ENCODE assay signal across 29 mouse cellular contexts in genomic region chr2:90414110-90414821, GRCm38 (mm10). TPM values are rescaled to one million over a fixed set of nuclear protein-coding genes. Genes with fewer than 3 reads are reported as not detected.
DNase-seq lines count a peak whose midpoint lies in the region; ATAC-seq lines count a peak whose summit lies in the region.
"Not testable (repeated sequence)": the region's sequence is repeated elsewhere in the genome, so short reads cannot be mapped to it uniquely, and the experiment has no call there.
"Had no signal": no experiment of that assay in that cellular context is flagged by ENCODE, and none has a peak within 500 bp of the region (broad histone marks: within the 10 kb centered on the region; RNA-seq: fewer than 3 reads in every experiment).

No protein-coding gene starts in this region.

- H3K4me3 ChIP-seq in forebrain, embryonic 14.5 days (ENCODE audit: low read depth, low read length); hindbrain, embryonic 16.5 days (ENCODE audit: low read length); limb, embryonic 13.5 days: not testable (repeated sequence)

- not testable (repeated sequence) for H3K27ac ChIP-seq in forebrain, embryonic 14.5 days (ENCODE audit: low read depth, low read length); hindbrain, embryonic 16.5 days (ENCODE audit: low read depth, low read length); limb, embryonic 13.5 days

- not testable (repeated sequence) for H3K4me1 ChIP-seq in forebrain, embryonic 14.5 days (ENCODE audit: control insufficient read depth, insufficient read depth, low read length); hindbrain, embryonic 16.5 days (ENCODE audit: control insufficient read depth, insufficient read depth, low read depth, low read length); limb, embryonic 13.5 days

- not testable (repeated sequence) for H3K9ac ChIP-seq in forebrain, embryonic 14.5 days (ENCODE audit: low read length); hindbrain, embryonic 16.5 days (ENCODE audit: low read depth, low read length); limb, embryonic 13.5 days

- not testable (repeated sequence) for H3K27me3 ChIP-seq in forebrain, embryonic 14.5 days (replicated peaks; ENCODE audit: control insufficient read depth, insufficient read depth, low read length); hindbrain, embryonic 16.5 days (replicated peaks; ENCODE audit: control insufficient read depth, insufficient read depth, low read length); limb, embryonic 13.5 days

- not testable (repeated sequence) for H3K4me2 ChIP-seq in forebrain, embryonic 14.5 days (ENCODE audit: low read length); hindbrain, embryonic 16.5 days (ENCODE audit: low read length); limb, embryonic 13.5 days (replicated peaks)

- ATAC-seq in forebrain, embryonic 14.5 days, result not testable (repeated sequence)
- ATAC-seq in hindbrain, embryonic 16.5 days, result peak; percentile 63
- peak; percentile 44; the same call in 1 of the 2 replicates for ATAC-seq in limb, embryonic 13.5 days (ENCODE audit: low FRiP score, low read depth)

- H3K9me3 ChIP-seq in forebrain, embryonic 14.5 days (replicated peaks; ENCODE audit: control insufficient read depth, low read length); hindbrain, embryonic 16.5 days (ENCODE audit: control insufficient read depth, low read length); limb, embryonic 13.5 days: not testable (repeated sequence)

- H3K36me3 ChIP-seq in forebrain, embryonic 14.5 days (ENCODE audit: control insufficient read depth, insufficient read depth, low read length); hindbrain, embryonic 16.5 days (ENCODE audit: control insufficient read depth, insufficient read depth, low read length); limb, embryonic 13.5 days: not testable (repeated sequence)

- 55% methylated on average over 4 of the region's 4 CpGs for WGBS in forebrain, embryonic 14.5 days
- 68% methylated on average over 4 of the region's 4 CpGs for WGBS in hindbrain, embryonic 16.5 days
- 75% methylated on average over 4 of the region's 4 CpGs for WGBS in limb, embryonic 13.5 days

- peak; percentile 9 for DNase-seq in adrenal gland, postnatal 14 days
- peak; percentile 16 for DNase-seq in forebrain, embryonic 14.5 days (ENCODE audit: low spot score)
- DNase-seq in gastrocnemius, postnatal 25 days, result peak; percentile 37
- DNase-seq in heart, postnatal 10 days, result peak; percentile 35 to 40
- peak; percentile 4 for DNase-seq in testis, postnatal 14 days (ENCODE audit: low spot score)

- intact Hi-C loops in heart, postnatal 10 days (cut with DNase I), result not testable (repeated sequence)

RNA-seq across cellular contexts. Expression of gene Olfr1274-ps, which starts 15.8 kb away (rescaled TPM):
- total RNA-seq in adrenal gland, postnatal 14 days (2021), result not detected in 2 replicates
- polyA plus RNA-seq in forebrain, embryonic 14.5 days (2014; fragmentation: Nextera tagmentation; extraction: Ambion mirVana), result not detected in 2 replicates
- total RNA-seq in gastrocnemius, postnatal 25 days (2021), result not detected
- total RNA-seq in heart, postnatal 10 days (2021), result not detected
- polyA plus RNA-seq in hindbrain, embryonic 16.5 days (2015; fragmentation: Nextera tagmentation; extraction: Ambion mirVana), result not detected in 2 replicates
- not detected in 2 replicates for polyA plus RNA-seq in limb, embryonic 13.5 days (2015; fragmentation: Nextera tagmentation; extraction: Ambion mirVana)
- total RNA-seq: adrenal gland, adult 2 months; gastrocnemius, postnatal 4 days; hematopoietic stem cell, adult 5-6 weeks; layer of hippocampus, adult 18-20 months; layer of hippocampus, postnatal 14 days; left cerebral cortex, adult 2 months; left cerebral cortex, postnatal 25 days; megakaryocyte, adult 5-6 weeks had no signal
- polyA plus RNA-seq: activated CD4-positive, CD25-positive, alpha-beta regulatory T cell, adult 4 months; adrenal gland, adult 2 months; CD4-positive, CD25-positive, alpha-beta regulatory T cell, adult 4 months; embryonic facial prominence, embryonic 12.5 days; forebrain, embryonic 10.5 days; heart, embryonic 11.5 days; heart, embryonic 16.5 days; intestine, postnatal 0 days; limb, embryonic 12.5 days; liver, embryonic 12.5 days; liver, postnatal 0 days; lung, embryonic 16.5 days; midbrain, embryonic 11.5 days; neural tube, embryonic 13.5 days; thymus, postnatal 0 days had no signal
